Mouse (Mus musculus) heart, postnatal 0 days (tissue): ENCODE measurements at regions not wholly inside any gene's neighbourhood (a gene's known extent, or its start where the extent isn't known, plus 50 kb on each side); places are given as distances from the start of the nearest gene placed in this dataset.

ENCODE experiments used
- ATAC-seq: fragments of 200-750 bp; cut with Nextera tagmentation; 2 replicates; pipeline ENCODE4 v1.8.0; 2017; ENCODE audit warnings: low read depth, moderate number of reproducible peaks, moderate library complexity; ENCODE audit not compliant: insufficient read depth
- DNase-seq: peaks from one replicate; pipeline ENCODE4 v3.0.0-alpha.2; 2016; ENCODE audit warnings: low spot score
- H3K27ac ChIP-seq: fragments of 300-500 bp; sonication (generic); 2 replicates; pipeline ENCODE4 v1.5.1; 2014; ENCODE audit warnings: low read depth, mild to moderate bottlenecking
- H3K27me3 ChIP-seq: fragments of 300-500 bp; sonication (generic); 2 replicates; pipeline ENCODE4 v1.6.1; 2014; ENCODE audit warnings: low read length, mixed read lengths; ENCODE audit not compliant: control insufficient read depth, insufficient read depth
- H3K36me3 ChIP-seq: fragments of 300-500 bp; sonication (generic); replicated peaks from 2 replicates; pipeline ENCODE4 v1.6.1; 2014; ENCODE audit warnings: low read length, mixed read lengths; ENCODE audit not compliant: control insufficient read depth, insufficient read depth
- H3K4me1 ChIP-seq: fragments of 300-500 bp; sonication (generic); 2 replicates; pipeline ENCODE4 v1.6.1; 2014; ENCODE audit warnings: antibody characterized with exemption; ENCODE audit not compliant: control insufficient read depth, insufficient read depth
- H3K4me2 ChIP-seq: fragments of 300-500 bp; sonication (generic); 2 replicates; pipeline ENCODE4 v1.6.1; 2014; ENCODE audit warnings: low read depth, mild to moderate bottlenecking, low read length, moderate library complexity
- H3K4me3 ChIP-seq: fragments of 300-500 bp; sonication (generic); 2 replicates; pipeline ENCODE4 v1.5.1; 2014; ENCODE audit warnings: low read depth, low read length
- H3K9ac ChIP-seq: fragments of 300-500 bp; sonication (generic); replicated peaks from 2 replicates; pipeline ENCODE4 v1.6.1; 2014; ENCODE audit warnings: low read depth, low read length, mixed read lengths
- H3K9me3 ChIP-seq: fragments of 300-500 bp; sonication (generic); replicated peaks from 2 replicates; pipeline ENCODE4 v1.6.1; 2016; ENCODE audit warnings: low read length; ENCODE audit not compliant: control insufficient read depth
- CTCF ChIP-seq: IDR thresholded peaks from 2 replicates; pipeline ENCODE4 v1.5.1; 2016; ENCODE audit warnings: antibody characterized with exemption, control low read depth, low read depth
- EP300 ChIP-seq: IDR thresholded peaks from 2 replicates; pipeline ENCODE4 v1.6.1; 2016; ENCODE audit warnings: antibody characterized with exemption, low read depth
- WGBS: fragments of 180-500 bp; shearing (Covaris S2); extraction: QIAGEN DNeasy Blood & Tissue Kit; methylation state at CpG from one replicate; pipeline ENCODE4 v1.1.7; 2014; 5-methylcytosine and 5-hydroxymethylcytosine counted together

GRCm38 (mm10) chr6:93113361-93113760, 170.1 kb upstream of the Adamts9 start:
- ATAC-seq (no peak), DNase-seq (no peak)
- Histone ChIP-seq H3K4me2 (no peak overlapping the region), H3K36me3 (no peaks in the 10 kb centered on the region), H3K9ac (no peak overlapping the region), H3K4me1 (0 out of 2 replicates have a peak, but pooled peaks cover 2% of the 10 kb centered on the region), H3K4me3 (no peak overlapping the region), H3K27me3 (no peaks in the 10 kb centered on the region), H3K9me3 (no peaks in the 10 kb centered on the region), H3K27ac (no peak overlapping the region)
- 54% methylated on average over 3 of the region's 3 CpGs for WGBS
- TF ChIP-seq CTCF (no peak), EP300 (no peak)

- no peak for TF ChIP-seq EP300
- TF ChIP-seq CTCF = no peak
- H3K36me3 ChIP-seq = no peaks in the 10 kb centered on the region
- H3K4me1 ChIP-seq = no peaks in the 10 kb centered on the region
- no peak overlapping the region for H3K4me3 ChIP-seq
- H3K4me2 ChIP-seq = no peak overlapping the region
- 66% methylated on average over 5 of the region's 5 CpGs for WGBS
- H3K9ac ChIP-seq = no peak overlapping the region
- ATAC-seq = no peak
- H3K27ac ChIP-seq = no peak overlapping the region
- DNase-seq = no peak
- H3K9me3 ChIP-seq = no peaks in the 10 kb centered on the region
- H3K27me3 ChIP-seq = no peaks in the 10 kb centered on the region
These were observed 151.6 kb upstream of the Adamts9 start for GRCm38 (mm10) chr6:93094730-93095360.

GRCm38 (mm10) chr6:93093770-93094169, 150.5 kb upstream of the Adamts9 start:
- Histone ChIP-seq H3K4me2 (no peak overlapping the region), H3K27me3 (no peaks in the 10 kb centered on the region), H3K4me1 (no peaks in the 10 kb centered on the region), H3K9ac (no peak overlapping the region), H3K4me3 (no peak overlapping the region), H3K27ac (no peak overlapping the region), H3K9me3 (no peaks in the 10 kb centered on the region), H3K36me3 (no peaks in the 10 kb centered on the region)
- no peak for TF ChIP-seq EP300
- no peak for TF ChIP-seq CTCF
- ATAC-seq (no peak), DNase-seq (no peak)
- 77% methylated on average over 2 of the region's 2 CpGs for WGBS

- TF ChIP-seq CTCF (no peak), EP300 (no peak)
- Histone ChIP-seq H3K27ac (no peak overlapping the region), H3K4me3 (no peak overlapping the region), H3K27me3 (no peaks in the 10 kb centered on the region), H3K4me2 (no peak overlapping the region), H3K36me3 (no peaks in the 10 kb centered on the region), H3K9ac (no peak overlapping the region), H3K9me3 (no peaks in the 10 kb centered on the region), H3K4me1 (no peaks in the 10 kb centered on the region)
- no peak for DNase-seq
- ATAC-seq = no peak
- 89% methylated on average over 2 of the region's 2 CpGs for WGBS
These were observed 144.0 kb upstream of the Adamts9 start for GRCm38 (mm10) chr6:93087329-93087728.

GRCm38 (mm10) chr6:93084286-93084685, 141.0 kb upstream of the Adamts9 start:
- no peak for ATAC-seq
- H3K4me3 ChIP-seq = no peak overlapping the region
- H3K4me1 ChIP-seq = no peaks in the 10 kb centered on the region
- H3K4me2 ChIP-seq = no peak overlapping the region
- TF ChIP-seq CTCF = no peak
- TF ChIP-seq EP300 = no peak
- 89% methylated on average over 1 of the region's 1 CpGs for WGBS
- H3K9ac ChIP-seq = no peak overlapping the region
- no peaks in the 10 kb centered on the region for H3K36me3 ChIP-seq
- no peaks in the 10 kb centered on the region for H3K9me3 ChIP-seq
- no peak for DNase-seq
- no peak overlapping the region for H3K27ac ChIP-seq
- H3K27me3 ChIP-seq = no peaks in the 10 kb centered on the region

- Histone ChIP-seq H3K27ac (no peak overlapping the region), H3K4me1 (no peaks in the 10 kb centered on the region), H3K27me3 (no peaks in the 10 kb centered on the region), H3K36me3 (no peaks in the 10 kb centered on the region), H3K9me3 (no peaks in the 10 kb centered on the region), H3K9ac (no peak overlapping the region), H3K4me3 (no peak overlapping the region), H3K4me2 (no peak overlapping the region)
- TF ChIP-seq EP300 (no peak), CTCF (no peak)
- WGBS = 78% methylated on average over 6 of the region's 6 CpGs
- DNase-seq (no peak), ATAC-seq (no peak)
These were observed 140.4 kb upstream of the Adamts9 start for GRCm38 (mm10) chr6:93083716-93084115.
